Mouse (Mus musculus) neural tube, embryonic 11.5 days (tissue): ENCODE measurements around the gene Sirpa. TPM values are rescaled to one million over a fixed set of nuclear protein-coding genes. Genes with fewer than 3 reads are reported as not detected.

ENCODE experiments used
- ATAC-seq: fragments of 200-750 bp; cut with Nextera tagmentation; 2 replicates; pipeline ENCODE4 v1.8.0; 2017; ENCODE audit warnings: moderate number of reproducible peaks, mild to moderate bottlenecking, moderate TSS enrichment, moderate library complexity; ENCODE audit not compliant: insufficient read depth, low FRiP score, low TSS enrichment
- DNase-seq: peaks from one replicate; pipeline ENCODE4 v3.0.0-alpha.2; 2015; ENCODE audit warnings: low spot score
- H3K27ac ChIP-seq: fragments of 300-500 bp; sonication (generic); 2 replicates; pipeline ENCODE4 v1.5.1; 2014; ENCODE audit warnings: low read depth, mild to moderate bottlenecking, low read length
- H3K27me3 ChIP-seq: fragments of 300-500 bp; sonication (generic); 2 replicates; pipeline ENCODE4 v1.6.1; 2014; ENCODE audit warnings: mild to moderate bottlenecking, low read length, mixed read lengths; ENCODE audit not compliant: control insufficient read depth, insufficient read depth
- H3K36me3 ChIP-seq: fragments of 300-500 bp; sonication (generic); 2 replicates; pipeline ENCODE4 v1.6.1; 2014; ENCODE audit warnings: mild to moderate bottlenecking, low read length, moderate library complexity, mixed read lengths; ENCODE audit not compliant: control insufficient read depth, insufficient read depth
- H3K4me1 ChIP-seq: fragments of 300-500 bp; sonication (generic); 2 replicates; pipeline ENCODE4 v1.6.1; 2014; ENCODE audit warnings: low read length, mixed read lengths; ENCODE audit not compliant: control insufficient read depth, insufficient read depth
- H3K4me2 ChIP-seq: fragments of 300-500 bp; sonication (generic); 2 replicates; pipeline ENCODE4 v1.6.1; 2014; ENCODE audit warnings: low read depth, mild to moderate bottlenecking, moderate library complexity
- H3K4me3 ChIP-seq: fragments of 300-500 bp; sonication (generic); 2 replicates; pipeline ENCODE4 v1.5.1; 2014; ENCODE audit warnings: low read depth, low read length
- H3K9ac ChIP-seq: fragments of 300-500 bp; sonication (generic); 2 replicates; pipeline ENCODE4 v1.6.1; 2014; ENCODE audit warnings: mild to moderate bottlenecking, low read length
- H3K9me3 ChIP-seq: fragments of 300-500 bp; sonication (generic); 2 replicates; pipeline ENCODE4 v1.6.1; 2016; ENCODE audit warnings: low read length; ENCODE audit not compliant: control insufficient read depth
- WGBS: fragments of 180-500 bp; shearing (Covaris S2); extraction: QIAGEN DNeasy Blood & Tissue Kit; methylation state at CpG from one replicate; pipeline ENCODE4 v1.1.7; 2014; 5-methylcytosine and 5-hydroxymethylcytosine counted together
- polyA plus RNA-seq: library from polyadenylated mRNA; unstranded; fragments of >200 nt; fragmentation: Nextera tagmentation; extraction: Ambion mirVana; gene quantifications from 2 replicates; pipeline ENCODE4 v1.2.1, GENCODE M21; 2014

Gene Sirpa
- polyA plus RNA-seq: 18.9 TPM in 2 replicates

DNA sequence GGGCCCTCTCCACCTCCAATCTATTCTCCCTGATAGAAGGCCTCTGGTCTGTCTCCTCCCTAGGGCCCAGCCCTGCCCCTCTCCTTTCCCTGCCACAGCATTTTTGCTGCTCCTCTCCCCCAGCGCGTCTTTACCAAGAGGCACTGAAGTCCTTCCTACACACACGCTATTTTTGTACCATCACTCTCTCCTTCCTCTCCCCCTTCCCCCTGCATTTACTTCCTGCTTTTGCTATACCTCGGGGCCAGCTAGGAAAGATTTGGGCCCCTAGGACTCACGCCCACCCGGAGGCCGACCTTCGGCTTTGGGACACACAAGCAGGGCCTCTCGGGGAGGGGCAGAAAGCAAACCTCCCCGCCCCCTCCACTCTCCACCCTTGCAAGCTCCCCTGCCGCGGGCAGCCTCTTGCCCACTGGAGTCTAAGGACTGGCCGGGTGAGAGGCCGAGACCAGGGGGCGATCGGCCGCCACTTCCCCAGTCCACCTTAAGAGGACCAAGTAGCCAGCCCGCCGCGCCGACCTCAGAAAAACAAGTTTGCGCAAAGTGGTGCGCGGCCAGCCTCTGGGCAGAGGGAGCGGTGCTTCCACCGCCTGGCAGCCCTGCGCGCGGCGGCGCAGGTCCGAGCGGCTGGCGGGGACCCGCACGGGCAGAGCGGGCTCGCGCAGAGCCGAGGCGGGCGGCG is at the start of gene Sirpa:
TSS of gene Sirpa (plus strand) at position 377 of the 682 bp plus-strand sequence.
- peak; percentile 74 for DNase-seq
- H3K9ac ChIP-seq: peak within 1 kb of the TSS; percentile 81
- no peaks in the 10 kb centered on the region; the same call in 1 of the 2 replicates for H3K27me3 ChIP-seq
- H3K36me3 ChIP-seq: no peaks in the 10 kb centered on the region
- peaks cover 3% of the 10 kb centered on the region for H3K4me1 ChIP-seq
- no peaks in the 10 kb centered on the region for H3K9me3 ChIP-seq
- H3K27ac ChIP-seq: peak within 1 kb of the TSS; percentile 62
- WGBS: under 1% methylated on average over 34 of the region's 43 CpGs
- H3K4me3 ChIP-seq: peak within 1 kb of the TSS; percentile 69
- peak within 1 kb of the TSS; percentile 86 for H3K4me2 ChIP-seq
- peak; percentile 83 for ATAC-seq

DNA sequence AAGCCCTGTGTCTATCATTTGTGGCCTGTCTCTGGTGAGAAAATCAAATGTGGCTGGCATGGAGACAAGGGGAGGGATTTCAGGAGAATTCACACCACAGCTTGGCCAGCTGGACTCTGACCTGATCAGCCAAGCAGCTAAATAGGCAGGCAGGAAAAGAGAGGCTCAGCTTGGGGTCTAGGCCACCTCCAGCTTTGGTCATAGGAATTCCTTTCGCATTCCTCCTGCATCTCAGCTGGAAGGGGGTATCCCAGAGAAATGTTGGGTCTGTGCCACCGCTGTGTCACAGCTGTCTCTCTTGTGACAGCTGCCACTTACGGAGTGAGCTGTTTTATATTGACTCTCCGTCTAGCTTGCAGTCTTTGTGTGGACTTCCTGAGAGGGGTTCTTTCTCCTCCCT is 48.2 kb upstream of the Sirpa start:
- WGBS: 47% methylated on average over 4 of the region's 4 CpGs
- H3K27ac ChIP-seq: no peak overlapping the region
- H3K4me3 ChIP-seq: no peak overlapping the region
- no peak for ATAC-seq
- H3K27me3 ChIP-seq: no peaks in the 10 kb centered on the region
- H3K9ac ChIP-seq: no peak overlapping the region
- H3K36me3 ChIP-seq: no peaks in the 10 kb centered on the region
- H3K4me1 ChIP-seq: no peaks in the 10 kb centered on the region
- H3K4me2 ChIP-seq: no peak overlapping the region
- no peak for DNase-seq
- H3K9me3 ChIP-seq: no peaks in the 10 kb centered on the region

DNA sequence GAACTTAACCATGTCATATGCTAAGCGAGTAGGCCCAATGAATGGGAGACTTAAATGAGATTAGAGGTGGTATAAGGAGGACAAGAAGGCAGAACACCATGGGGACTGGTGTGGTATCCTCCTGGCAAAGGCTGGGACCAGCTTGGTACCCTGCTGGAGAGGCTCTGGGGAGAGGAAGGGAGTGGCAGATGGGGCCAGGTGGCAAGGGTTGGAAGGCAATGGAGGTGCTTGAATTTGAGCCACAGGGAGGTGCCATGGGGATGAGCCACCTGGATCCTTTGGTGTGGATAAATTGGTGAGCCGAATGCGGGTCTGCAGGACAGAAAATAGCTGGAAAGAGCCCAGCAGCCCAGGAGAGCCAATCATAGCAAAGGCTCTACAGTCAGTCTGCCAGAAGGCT is 47.7 kb upstream of the Sirpa start:
- no peak overlapping the region for H3K9ac ChIP-seq
- H3K36me3 ChIP-seq: no peaks in the 10 kb centered on the region
- no peak overlapping the region for H3K4me3 ChIP-seq
- 73% methylated on average over 3 of the region's 3 CpGs for WGBS
- H3K4me1 ChIP-seq: no peaks in the 10 kb centered on the region
- no peaks in the 10 kb centered on the region for H3K27me3 ChIP-seq
- H3K4me2 ChIP-seq: no peak overlapping the region
- DNase-seq (no peak), ATAC-seq (no peak)
- no peaks in the 10 kb centered on the region for H3K9me3 ChIP-seq
- H3K27ac ChIP-seq: no peak overlapping the region

DNA sequence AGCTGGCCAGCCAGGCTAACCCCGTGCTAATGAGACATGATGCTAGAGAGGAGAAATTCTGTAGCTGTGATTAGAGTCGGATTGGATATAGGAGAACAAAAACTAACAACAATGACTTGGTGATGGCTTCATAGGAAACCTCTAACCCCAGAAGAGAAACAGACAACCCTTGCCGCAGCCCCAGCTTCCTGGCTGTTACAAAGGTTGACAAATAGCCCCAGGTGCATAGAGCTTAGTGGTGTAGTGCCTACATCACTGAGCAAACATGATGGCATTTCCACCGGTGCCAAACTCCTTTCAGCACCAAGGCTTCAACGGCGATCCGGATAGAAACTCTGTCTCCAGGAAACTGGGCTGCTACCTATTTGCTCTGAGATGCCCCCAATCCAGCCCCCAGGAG is 47.0 kb upstream of the Sirpa start:
- DNase-seq (no peak), ATAC-seq (no peak)
- Histone ChIP-seq H3K9me3 (no peaks in the 10 kb centered on the region), H3K4me3 (no peak overlapping the region), H3K27ac (no peak overlapping the region), H3K4me1 (no peaks in the 10 kb centered on the region), H3K27me3 (no peaks in the 10 kb centered on the region), H3K4me2 (no peak overlapping the region), H3K36me3 (no peaks in the 10 kb centered on the region), H3K9ac (no peak overlapping the region)
- 90% methylated on average over 7 of the region's 7 CpGs for WGBS

DNA sequence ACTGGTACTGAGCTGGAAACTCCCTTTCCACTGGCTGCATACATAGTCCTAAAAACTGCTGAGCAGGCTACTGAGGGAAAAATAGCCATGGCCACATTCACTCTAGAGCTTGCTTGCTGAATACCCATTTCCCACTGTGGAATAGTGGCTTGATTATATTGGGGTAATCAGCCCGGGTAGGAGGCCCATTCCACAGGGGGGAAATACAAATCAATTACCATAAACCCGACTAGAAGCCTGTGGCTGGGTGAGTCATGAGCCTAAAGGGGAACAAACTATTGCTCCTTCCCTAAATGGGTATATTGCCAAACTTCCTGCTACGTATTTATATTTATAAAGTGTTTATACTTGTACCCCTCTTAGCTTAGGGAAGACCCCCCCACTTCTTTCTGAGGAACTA is 45.9 kb upstream of the Sirpa start:
- WGBS: 32% methylated on average over 3 of the region's 3 CpGs
- DNase-seq: no peak
- Histone ChIP-seq H3K27ac (no peak overlapping the region), H3K9me3 (no peaks in the 10 kb centered on the region), H3K36me3 (no peaks in the 10 kb centered on the region), H3K4me2 (no peak overlapping the region), H3K4me1 (no peaks in the 10 kb centered on the region), H3K27me3 (no peaks in the 10 kb centered on the region), H3K9ac (no peak overlapping the region), H3K4me3 (no peak overlapping the region)
- ATAC-seq: no peak

DNA sequence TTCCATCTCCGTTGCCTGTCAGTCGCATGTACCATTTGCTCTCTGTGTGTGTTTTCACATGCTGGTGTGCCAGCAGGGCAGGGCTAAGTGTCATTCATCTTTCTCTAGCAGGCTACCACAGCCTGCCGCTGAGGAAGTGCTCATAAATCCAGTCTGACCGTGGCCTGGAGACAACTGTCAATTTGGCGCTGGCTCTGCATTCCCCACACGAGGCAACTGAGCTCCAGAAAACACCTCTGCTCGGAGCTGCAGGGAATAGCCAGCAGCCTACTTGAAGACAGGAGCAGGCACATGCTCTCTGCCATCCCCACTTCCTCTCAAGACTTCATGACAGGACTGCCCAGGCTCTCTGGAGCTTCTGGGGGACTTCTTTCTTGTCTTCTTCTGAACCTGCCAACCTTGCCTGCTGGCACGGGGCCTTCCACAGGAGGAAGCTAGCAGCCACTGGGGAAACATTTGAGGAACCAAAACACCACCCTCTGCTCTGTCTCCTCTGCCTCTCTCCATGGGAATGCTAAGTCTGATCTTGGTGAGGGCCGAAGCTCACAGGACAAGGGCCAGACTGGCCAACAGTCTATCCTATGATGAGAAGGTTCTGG is 43.0 kb upstream of the Sirpa start:
- 39% methylated on average over 9 of the region's 9 CpGs for WGBS
- Histone ChIP-seq H3K36me3 (no peaks in the 10 kb centered on the region), H3K4me1 (no peaks in the 10 kb centered on the region), H3K27me3 (no peaks in the 10 kb centered on the region), H3K9ac (no peak overlapping the region), H3K9me3 (no peaks in the 10 kb centered on the region), H3K4me2 (no peak overlapping the region), H3K4me3 (no peak overlapping the region), H3K27ac (no peak overlapping the region)
- DNase-seq (no peak), ATAC-seq (no peak)

DNA sequence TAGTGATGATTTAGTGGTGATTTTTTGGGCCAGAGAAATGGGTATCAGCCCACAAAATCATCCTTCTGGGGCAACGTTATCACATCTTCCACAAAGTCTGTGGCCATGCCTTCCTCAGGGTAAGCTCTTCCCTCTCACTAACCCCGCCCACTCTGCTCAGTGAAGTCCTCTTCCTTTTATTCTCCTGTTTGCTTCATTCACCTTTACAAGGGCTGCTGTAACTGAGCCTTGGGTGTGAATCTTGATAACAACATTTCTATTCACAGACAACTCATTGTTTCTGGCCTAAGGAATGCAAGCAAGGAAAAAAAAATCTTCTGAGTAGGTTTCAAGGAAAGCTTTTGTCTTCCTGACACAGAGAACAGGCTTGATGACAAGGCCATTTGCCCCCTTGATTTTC is 41.9 kb upstream of the Sirpa start:
- ATAC-seq (no peak), DNase-seq (no peak)
- Histone ChIP-seq H3K9ac (no peak overlapping the region), H3K9me3 (no peaks in the 10 kb centered on the region), H3K27ac (no peak overlapping the region), H3K27me3 (no peaks in the 10 kb centered on the region), H3K36me3 (no peaks in the 10 kb centered on the region), H3K4me3 (no peak overlapping the region), H3K4me1 (no peaks in the 10 kb centered on the region), H3K4me2 (no peak overlapping the region)
- 65% methylated on average over 2 of the region's 2 CpGs for WGBS

DNA sequence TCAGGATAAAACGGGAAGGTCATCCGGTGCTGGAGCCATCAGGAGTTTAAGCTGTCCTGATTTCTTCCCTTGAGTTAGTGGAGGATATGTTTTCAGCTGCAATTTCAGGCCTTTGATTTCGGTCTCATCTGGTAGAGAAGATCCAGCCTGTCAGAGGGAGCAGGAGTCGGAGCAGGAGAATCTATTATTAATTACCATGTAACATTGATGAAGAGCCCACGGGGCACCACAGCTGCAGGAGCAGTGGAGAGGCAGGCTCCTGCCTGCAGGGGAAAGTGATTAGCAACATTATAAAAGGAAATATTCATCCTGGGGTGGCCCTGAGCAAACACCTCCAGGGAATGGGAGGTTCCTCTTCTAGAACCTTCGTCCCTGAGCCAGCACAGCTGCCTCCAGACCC is 36.6 kb upstream of the Sirpa start:
- H3K27ac ChIP-seq: no peak overlapping the region
- no peaks in the 10 kb centered on the region for H3K27me3 ChIP-seq
- 68% methylated on average over 6 of the region's 6 CpGs for WGBS
- DNase-seq (no peak), ATAC-seq (no peak)
- H3K9me3 ChIP-seq: no peaks in the 10 kb centered on the region
- no peak overlapping the region for H3K4me3 ChIP-seq
- no peaks in the 10 kb centered on the region for H3K36me3 ChIP-seq
- no peak overlapping the region for H3K4me2 ChIP-seq
- no peaks in the 10 kb centered on the region for H3K4me1 ChIP-seq
- H3K9ac ChIP-seq: no peak overlapping the region
